Mouse (Mus musculus): ENCODE measurements at regions not wholly inside any gene's neighbourhood (a gene's known extent, or its start where the extent isn't known, plus 50 kb on each side); places are given as distances from the start of the nearest gene placed in this dataset.
A peak's percentile ranks its signal among the peaks of the same experiment; 100 is the strongest.

GRCm38 (mm10) chr11:112068821-112069220 lies 713.2 kb upstream of the Sox9 start:
- Histone ChIP-seq H3K4me1 (ENCODE audit: control insufficient read depth, insufficient read depth, low read length) (no peaks in the 10 kb centered on the region), H3K4me3 (ENCODE audit: low read length) (no peak overlapping the region), H3K9ac (ENCODE audit: low read depth, low read length) (no peak overlapping the region), H3K36me3 (ENCODE audit: control insufficient read depth, insufficient read depth, low read length) (no peaks in the 10 kb centered on the region), H3K4me2 (ENCODE audit: low read depth, low read length) (no peak overlapping the region), H3K27me3 (replicated peaks; ENCODE audit: control insufficient read depth, insufficient read depth, low read length) (no peaks in the 10 kb centered on the region), H3K9me3 (ENCODE audit: control insufficient read depth, low read length) (no peaks in the 10 kb centered on the region; the same call in 1 of the 2 replicates), H3K27ac (ENCODE audit: low read length) (no peak overlapping the region)
- 78% methylated on average over 4 of the region's 4 CpGs for WGBS
- no peak for ATAC-seq

- ATAC-seq, result no peak
- Histone ChIP-seq H3K4me1 (ENCODE audit: control insufficient read depth, insufficient read depth, low read length) (no peaks in the 10 kb centered on the region), H3K9me3 (ENCODE audit: control insufficient read depth, low read length) (no peaks in the 10 kb centered on the region; the same call in 1 of the 2 replicates), H3K36me3 (ENCODE audit: control insufficient read depth, insufficient read depth, low read length) (no peaks in the 10 kb centered on the region), H3K4me3 (ENCODE audit: low read length) (no peak overlapping the region), H3K27me3 (replicated peaks; ENCODE audit: control insufficient read depth, insufficient read depth, low read length) (no peaks in the 10 kb centered on the region), H3K9ac (ENCODE audit: low read depth, low read length) (no peak overlapping the region), H3K27ac (ENCODE audit: low read length) (no peak overlapping the region), H3K4me2 (ENCODE audit: low read depth, low read length) (no peak overlapping the region)
- WGBS, result 89% methylated on average over 7 of the region's 7 CpGs
These were observed 710.5 kb upstream of the Sox9 start for GRCm38 (mm10) chr11:112071571-112071970.

DNA sequence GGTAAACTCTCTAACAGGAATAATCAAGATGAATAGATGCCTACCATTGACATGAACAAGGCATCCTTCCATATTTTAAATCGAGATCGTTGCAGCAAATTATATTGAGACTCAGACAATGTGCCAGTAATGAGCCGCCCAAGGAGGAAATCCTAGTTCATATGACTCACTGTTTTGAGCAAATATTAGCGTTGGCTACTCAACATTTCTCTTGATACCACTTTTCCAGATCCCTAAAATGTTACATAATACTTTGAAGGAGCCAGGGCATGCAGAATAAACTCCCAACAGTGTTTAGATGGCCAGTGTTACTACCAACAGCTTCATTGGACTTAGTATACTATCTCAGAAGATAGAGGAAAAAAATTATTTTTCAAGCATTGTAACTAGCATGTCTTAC lies 700.6 kb upstream of the Sox9 start:
- Histone ChIP-seq H3K27me3 (replicated peaks; ENCODE audit: control insufficient read depth, insufficient read depth, low read length) (no peaks in the 10 kb centered on the region), H3K4me1 (ENCODE audit: control insufficient read depth, insufficient read depth, low read length) (no peaks in the 10 kb centered on the region), H3K36me3 (ENCODE audit: control insufficient read depth, insufficient read depth, low read length) (no peaks in the 10 kb centered on the region), H3K4me2 (ENCODE audit: low read depth, low read length) (no peak overlapping the region), H3K4me3 (ENCODE audit: low read length) (no peak overlapping the region), H3K27ac (ENCODE audit: low read length) (no peak overlapping the region), H3K9me3 (ENCODE audit: control insufficient read depth, low read length) (no peaks in the 10 kb centered on the region), H3K9ac (ENCODE audit: low read depth, low read length) (no peak overlapping the region)
- no peak for ATAC-seq
- WGBS, result 84% methylated on average over 4 of the region's 4 CpGs

DNA sequence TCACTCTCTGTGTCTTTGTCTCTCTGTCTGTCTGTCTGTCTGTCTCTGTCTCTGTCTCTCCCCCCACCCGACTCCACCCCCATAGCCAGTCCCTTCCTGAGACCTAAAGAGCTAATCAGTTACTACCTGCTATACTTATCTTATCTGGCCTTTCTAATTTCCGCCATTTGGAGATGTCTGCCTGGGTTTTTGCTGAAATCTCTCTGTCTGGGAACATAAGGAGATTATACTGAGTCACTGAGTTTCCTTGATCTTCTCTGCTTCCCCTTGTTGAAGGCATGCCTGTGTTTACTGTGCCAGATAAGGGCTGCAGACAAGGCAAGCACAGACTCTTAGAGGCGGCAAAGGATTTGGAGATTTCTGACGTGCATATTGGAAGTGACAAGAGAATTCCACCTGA lies 699.0 kb upstream of the Sox9 start:
- no peaks in the 10 kb centered on the region for H3K27me3 ChIP-seq (replicated peaks; ENCODE audit: control insufficient read depth, insufficient read depth, low read length)
- H3K4me2 ChIP-seq (ENCODE audit: low read depth, low read length), result no peak overlapping the region
- H3K27ac ChIP-seq (ENCODE audit: low read length), result no peak overlapping the region
- H3K9ac ChIP-seq (ENCODE audit: low read depth, low read length), result no peak overlapping the region
- ATAC-seq, result peak; percentile 60
- H3K4me1 ChIP-seq (ENCODE audit: control insufficient read depth, insufficient read depth, low read length), result no peaks in the 10 kb centered on the region
- no peaks in the 10 kb centered on the region for H3K9me3 ChIP-seq (ENCODE audit: control insufficient read depth, low read length)
- no peaks in the 10 kb centered on the region for H3K36me3 ChIP-seq (ENCODE audit: control insufficient read depth, insufficient read depth, low read length)
- no peak overlapping the region for H3K4me3 ChIP-seq (ENCODE audit: low read length)
- WGBS, result 20% methylated on average over 4 of the region's 4 CpGs

DNA sequence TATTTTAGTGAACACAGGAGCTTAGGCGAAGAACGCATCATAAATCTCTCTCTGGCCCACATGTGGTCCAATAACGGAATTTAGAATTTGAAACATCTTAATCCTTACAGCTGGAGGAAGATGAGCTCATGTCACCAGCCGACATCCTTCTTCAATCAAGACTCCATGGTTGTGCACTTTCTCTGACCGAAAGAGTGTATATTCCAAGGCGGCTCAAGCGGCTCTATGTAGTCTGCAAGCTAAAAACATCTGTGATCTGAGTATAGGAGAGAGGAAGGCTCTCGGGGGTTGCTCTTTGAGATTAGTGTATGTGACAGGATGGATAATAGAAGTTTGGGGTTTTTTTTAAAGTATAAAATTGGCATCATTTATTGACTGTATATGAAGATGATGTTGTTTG lies 689.9 kb upstream of the Sox9 start:
- no peak overlapping the region for H3K4me3 ChIP-seq (ENCODE audit: low read length)
- H3K27me3 ChIP-seq (replicated peaks; ENCODE audit: control insufficient read depth, insufficient read depth, low read length), result no peaks in the 10 kb centered on the region
- ATAC-seq, result no peak
- no peak overlapping the region for H3K4me2 ChIP-seq (ENCODE audit: low read depth, low read length)
- no peaks in the 10 kb centered on the region for H3K4me1 ChIP-seq (ENCODE audit: control insufficient read depth, insufficient read depth, low read length)
- no peaks in the 10 kb centered on the region for H3K9me3 ChIP-seq (ENCODE audit: control insufficient read depth, low read length)
- H3K36me3 ChIP-seq (ENCODE audit: control insufficient read depth, insufficient read depth, low read length), result no peaks in the 10 kb centered on the region
- no peak overlapping the region for H3K27ac ChIP-seq (ENCODE audit: low read length)
- WGBS, result 66% methylated on average over 8 of the region's 8 CpGs
- no peak overlapping the region for H3K9ac ChIP-seq (ENCODE audit: low read depth, low read length)

DNA sequence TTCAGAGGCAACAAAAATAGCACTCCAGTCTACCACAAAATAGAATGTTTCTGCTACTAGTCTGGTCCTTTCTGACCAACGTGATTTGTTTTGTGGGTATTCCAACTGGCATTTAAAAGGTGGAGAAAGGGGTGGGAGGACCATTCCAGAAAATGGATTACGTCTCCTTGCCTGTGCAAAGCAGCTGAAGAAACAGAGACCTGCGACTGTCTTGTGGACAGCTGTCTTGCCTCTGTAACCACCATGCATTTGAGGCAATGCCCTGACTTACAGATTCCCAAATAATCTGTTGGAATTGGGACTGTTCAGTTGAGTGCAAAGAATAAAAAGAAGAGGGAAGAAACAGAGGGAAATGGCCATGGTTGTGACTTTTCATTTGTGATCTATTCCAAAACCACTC lies 687.0 kb upstream of the Sox9 start:
- no peaks in the 10 kb centered on the region for H3K27me3 ChIP-seq (replicated peaks; ENCODE audit: control insufficient read depth, insufficient read depth, low read length)
- no peak overlapping the region for H3K4me2 ChIP-seq (ENCODE audit: low read depth, low read length)
- H3K9me3 ChIP-seq (ENCODE audit: control insufficient read depth, low read length), result no peaks in the 10 kb centered on the region
- H3K4me1 ChIP-seq (ENCODE audit: control insufficient read depth, insufficient read depth, low read length), result no peaks in the 10 kb centered on the region
- no peak for ATAC-seq
- no peak overlapping the region for H3K9ac ChIP-seq (ENCODE audit: low read depth, low read length)
- WGBS, result 58% methylated on average over 3 of the region's 3 CpGs
- H3K36me3 ChIP-seq (ENCODE audit: control insufficient read depth, insufficient read depth, low read length), result no peaks in the 10 kb centered on the region
- H3K4me3 ChIP-seq (ENCODE audit: low read length), result no peak overlapping the region
- no peak overlapping the region for H3K27ac ChIP-seq (ENCODE audit: low read length)

- Histone ChIP-seq H3K36me3 (ENCODE audit: control insufficient read depth, insufficient read depth, low read length) (no peaks in the 10 kb centered on the region), H3K4me2 (ENCODE audit: low read depth, low read length) (no peak overlapping the region), H3K4me1 (ENCODE audit: control insufficient read depth, insufficient read depth, low read length) (no peaks in the 10 kb centered on the region), H3K27ac (ENCODE audit: low read length) (no peak overlapping the region), H3K9ac (ENCODE audit: low read depth, low read length) (no peak overlapping the region), H3K4me3 (ENCODE audit: low read length) (no peak overlapping the region), H3K27me3 (replicated peaks; ENCODE audit: control insufficient read depth, insufficient read depth, low read length) (no peaks in the 10 kb centered on the region), H3K9me3 (ENCODE audit: control insufficient read depth, low read length) (no peaks in the 10 kb centered on the region)
- 65% methylated on average over 1 of the region's 1 CpGs for WGBS
- no peak for ATAC-seq
These were observed 683.9 kb upstream of the Sox9 start for GRCm38 (mm10) chr11:112098161-112098560.

GRCm38 (mm10) chr11:112103252-112103651 lies 678.8 kb upstream of the Sox9 start:
- H3K4me1 ChIP-seq (ENCODE audit: control insufficient read depth, insufficient read depth, low read length), result no peaks in the 10 kb centered on the region
- no peak for ATAC-seq

DNA sequence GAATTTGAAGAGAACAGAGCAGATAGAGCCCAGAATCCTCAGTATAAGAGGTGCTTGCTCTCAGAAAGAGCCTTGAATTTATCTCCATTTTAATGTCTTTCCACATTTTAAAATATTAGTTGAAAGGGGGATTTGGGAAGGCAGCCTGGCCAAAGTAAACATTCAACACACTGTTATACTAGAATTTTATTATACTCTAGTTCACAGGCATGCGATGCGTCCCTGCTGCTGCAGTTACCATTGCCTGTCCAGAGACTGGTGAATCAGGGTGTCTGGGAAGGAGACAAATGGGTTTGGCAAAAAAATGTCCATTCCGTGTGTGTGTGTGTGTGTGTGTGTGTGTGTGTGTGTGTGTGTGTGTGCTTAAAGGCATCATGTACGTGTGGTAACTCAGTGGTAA lies 675.1 kb upstream of the Sox9 start:
- ATAC-seq, result 0 out of 2 replicates have a peak, but pooled peaks have one; percentile 53
- H3K4me1 ChIP-seq (ENCODE audit: control insufficient read depth, insufficient read depth, low read length), result no peaks in the 10 kb centered on the region
- H3K4me3 ChIP-seq (ENCODE audit: low read length), result no peak overlapping the region
- H3K27ac ChIP-seq (ENCODE audit: low read length), result no peak overlapping the region
- no peaks in the 10 kb centered on the region for H3K9me3 ChIP-seq (ENCODE audit: control insufficient read depth, low read length)
- no peaks in the 10 kb centered on the region for H3K36me3 ChIP-seq (ENCODE audit: control insufficient read depth, insufficient read depth, low read length)
- 42% methylated on average over 4 of the region's 4 CpGs for WGBS
- no peak overlapping the region for H3K4me2 ChIP-seq (ENCODE audit: low read depth, low read length)
- no peaks in the 10 kb centered on the region for H3K27me3 ChIP-seq (replicated peaks; ENCODE audit: control insufficient read depth, insufficient read depth, low read length)
- no peak overlapping the region for H3K9ac ChIP-seq (ENCODE audit: low read depth, low read length)

More at GRCm38 (mm10) chr11:112103252-112103651, 678.8 kb upstream of the Sox9 start:
- WGBS, result 65% methylated on average over 2 of the region's 2 CpGs
- Histone ChIP-seq H3K9me3 (ENCODE audit: control insufficient read depth, low read length) (no peaks in the 10 kb centered on the region), H3K27ac (ENCODE audit: low read length) (no peak overlapping the region), H3K4me2 (ENCODE audit: low read depth, low read length) (no peak overlapping the region), H3K9ac (ENCODE audit: low read depth, low read length) (no peak overlapping the region), H3K36me3 (ENCODE audit: control insufficient read depth, insufficient read depth, low read length) (no peaks in the 10 kb centered on the region), H3K27me3 (replicated peaks; ENCODE audit: control insufficient read depth, insufficient read depth, low read length) (no peaks in the 10 kb centered on the region), H3K4me3 (ENCODE audit: low read length) (no peak overlapping the region)

DNA sequence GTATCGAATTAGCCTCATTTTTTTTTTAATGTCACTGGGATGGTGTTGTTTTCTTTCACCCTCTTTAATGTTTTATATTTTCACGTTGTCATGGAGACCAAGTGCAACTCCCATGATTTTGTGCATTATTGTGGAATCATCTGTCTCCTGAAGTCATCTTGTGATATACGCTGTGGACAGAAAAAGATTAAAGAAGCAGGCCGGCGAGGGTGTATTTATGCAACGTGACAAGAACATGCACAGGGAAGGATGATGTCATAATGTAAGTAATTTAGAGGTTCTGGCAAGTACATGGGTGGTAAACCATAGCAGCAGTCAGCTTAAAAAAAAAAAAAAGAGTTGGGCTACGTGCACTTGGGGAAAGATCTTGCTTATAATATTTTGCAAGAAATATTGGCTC lies 674.7 kb upstream of the Sox9 start:
- ATAC-seq, result no peak
- WGBS, result 46% methylated on average over 7 of the region's 7 CpGs
- H3K4me1 ChIP-seq (ENCODE audit: control insufficient read depth, insufficient read depth, low read length), result no peaks in the 10 kb centered on the region
- H3K4me3 ChIP-seq (ENCODE audit: low read length), result no peak overlapping the region
- H3K9me3 ChIP-seq (ENCODE audit: control insufficient read depth, low read length), result no peaks in the 10 kb centered on the region
- no peak overlapping the region for H3K9ac ChIP-seq (ENCODE audit: low read depth, low read length)
- H3K27ac ChIP-seq (ENCODE audit: low read length), result no peak overlapping the region
- no peaks in the 10 kb centered on the region for H3K27me3 ChIP-seq (replicated peaks; ENCODE audit: control insufficient read depth, insufficient read depth, low read length)
- no peaks in the 10 kb centered on the region for H3K36me3 ChIP-seq (ENCODE audit: control insufficient read depth, insufficient read depth, low read length)
- H3K4me2 ChIP-seq (ENCODE audit: low read depth, low read length), result no peak overlapping the region

All from intestine, embryonic 16.5 days (tissue).